Mouse (Mus musculus): ENCODE data around the gene Tbc1d17.

DNA sequence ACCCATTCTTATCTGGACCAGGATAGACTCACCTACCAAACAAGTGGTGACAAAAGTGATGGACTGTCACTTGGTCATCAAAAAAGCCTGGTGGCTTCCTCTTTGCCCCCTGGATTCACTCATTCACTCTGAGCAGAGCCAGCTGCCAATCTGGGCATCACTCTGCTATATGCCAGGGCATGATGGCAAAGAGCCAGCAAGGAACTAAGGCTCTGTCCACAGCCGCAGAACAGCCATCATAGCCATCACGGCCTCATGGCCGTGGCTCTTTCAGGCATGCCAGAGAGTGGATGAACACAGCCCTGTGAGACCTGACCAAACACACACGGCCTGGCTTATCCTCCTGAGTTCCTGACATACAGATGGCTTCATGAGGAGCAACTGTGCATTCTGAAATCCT, 41.9 kb upstream of the Tbc1d17 start:
- TF ChIP-seq CTCF (IDR thresholded peaks at IDR 0.05; ENCODE audit: low read depth) (no peak), EP300 (IDR thresholded peaks at IDR 0.05; ENCODE audit: low read depth) (no peak)
